Mouse (Mus musculus): ENCODE measurements around the gene Col6a6.

Col6a6 gene

DNA sequence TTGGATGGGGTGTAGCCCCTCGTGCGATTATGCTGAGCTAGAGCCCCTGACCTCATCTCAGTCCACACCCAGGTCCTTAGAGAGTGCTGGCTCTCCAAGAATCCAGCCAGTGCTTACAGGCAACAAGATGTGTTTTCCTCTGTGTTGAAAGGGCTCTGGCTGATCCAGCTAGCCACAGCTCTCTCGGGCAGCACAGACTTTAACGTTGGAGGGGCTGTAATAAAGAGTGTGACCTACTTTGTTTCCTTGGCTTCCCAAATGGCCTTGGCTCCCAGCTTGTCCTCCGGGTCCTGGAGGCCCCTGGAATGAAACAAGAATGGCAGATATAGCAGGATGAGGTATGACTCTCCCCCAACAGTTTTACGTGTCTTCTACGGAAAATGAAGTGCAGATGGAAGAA lies 96.0 kb downstream of the Col6a6 start:
- DNase-seq = peak; percentile 10

GRCm38 (mm10) chr9:105720430-105720829 lies 107.5 kb downstream of the Col6a6 start:
- no peak for DNase-seq

- no peak for DNase-seq
Measured at GRCm38 (mm10) chr9:105719851-105720395, 108.0 kb downstream of the Col6a6 start.

GRCm38 (mm10) chr9:105719367-105719766 lies 108.6 kb downstream of the Col6a6 start:
- no peak for DNase-seq

DNA sequence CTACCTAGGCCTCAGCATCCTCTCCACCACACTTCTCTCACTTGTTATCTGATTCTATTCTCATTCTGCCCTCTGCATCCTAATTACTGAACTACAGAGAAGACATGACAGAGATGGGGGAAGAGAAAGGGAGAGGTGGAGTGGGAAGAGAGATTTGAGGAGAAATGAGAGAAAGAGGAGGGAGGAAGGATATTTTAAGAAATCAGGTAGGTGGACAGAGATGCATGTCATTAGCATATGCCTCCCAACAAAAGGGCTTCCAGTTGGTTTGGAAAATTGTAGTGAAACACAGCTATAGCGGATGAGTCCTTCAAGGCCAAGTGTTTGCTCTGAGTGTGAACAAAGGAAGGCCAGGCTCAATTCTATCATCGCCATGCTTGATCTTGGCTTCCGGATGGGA lies 115.9 kb downstream of the Col6a6 start:
- no peak for DNase-seq

- no peak for DNase-seq
Measured at GRCm38 (mm10) chr9:105705011-105705410, 122.9 kb downstream of the Col6a6 start.

DNA sequence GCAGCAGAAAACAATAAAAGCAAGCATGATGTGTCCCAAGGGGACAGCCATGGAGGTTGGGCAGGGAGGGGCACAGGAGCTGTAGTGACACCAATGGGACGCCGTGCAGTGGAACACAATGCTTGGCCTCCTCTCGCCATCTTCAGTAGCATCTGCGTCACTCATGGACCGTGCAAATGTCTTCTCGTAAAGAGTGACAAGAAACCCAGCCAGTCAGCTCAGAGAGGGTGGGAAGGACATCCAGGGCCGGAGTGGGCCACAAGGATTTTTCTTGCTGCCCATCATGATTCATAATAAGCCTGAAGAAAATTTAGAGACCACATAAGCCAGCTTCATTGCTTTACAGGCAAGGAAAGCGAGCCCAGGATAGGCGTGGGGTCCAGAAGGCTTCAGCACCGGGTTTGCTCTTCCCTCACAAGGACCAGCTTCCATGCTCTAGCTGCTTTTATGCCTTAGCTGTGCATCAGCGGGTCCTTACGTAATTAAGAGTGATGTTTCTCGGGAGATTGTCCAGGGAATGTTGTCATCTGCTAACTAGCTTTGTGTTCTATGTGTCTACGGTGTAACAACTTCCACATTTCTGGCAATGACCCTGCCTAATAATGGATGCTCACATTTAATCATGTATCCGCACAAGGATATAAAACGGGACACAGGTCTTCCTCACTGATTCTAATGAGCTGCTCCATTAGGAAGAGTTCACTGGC lies 123.6 kb downstream of the Col6a6 start:
- DNase-seq = peak; percentile 24

DNA sequence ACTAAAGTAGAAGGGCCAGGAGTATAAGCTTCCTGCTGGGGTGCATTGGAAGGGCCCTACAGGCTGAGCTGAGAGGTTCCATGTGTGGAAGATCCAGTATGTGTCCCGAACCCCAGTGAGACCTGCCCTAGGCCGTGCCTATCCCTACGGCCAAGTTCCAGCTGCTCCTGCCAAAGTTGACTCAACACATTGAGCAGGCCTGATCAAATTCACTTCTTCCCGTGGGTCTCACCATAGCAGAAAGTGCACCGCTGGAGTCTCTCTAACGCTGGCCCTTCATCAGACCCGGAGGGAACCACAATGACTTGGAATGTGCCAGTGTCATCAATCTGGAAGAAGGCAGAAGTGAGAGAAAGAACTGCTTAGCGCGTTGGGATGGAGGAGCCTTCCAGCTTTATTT lies 126.0 kb downstream of the Col6a6 start:
- no peak for DNase-seq

GRCm38 (mm10) chr9:105700702-105701101 lies 127.3 kb downstream of the Col6a6 start:
- no peak for DNase-seq

GRCm38 (mm10) chr9:105697764-105698396 lies 130.1 kb downstream of the Col6a6 start:
- DNase-seq = no peak

DNA sequence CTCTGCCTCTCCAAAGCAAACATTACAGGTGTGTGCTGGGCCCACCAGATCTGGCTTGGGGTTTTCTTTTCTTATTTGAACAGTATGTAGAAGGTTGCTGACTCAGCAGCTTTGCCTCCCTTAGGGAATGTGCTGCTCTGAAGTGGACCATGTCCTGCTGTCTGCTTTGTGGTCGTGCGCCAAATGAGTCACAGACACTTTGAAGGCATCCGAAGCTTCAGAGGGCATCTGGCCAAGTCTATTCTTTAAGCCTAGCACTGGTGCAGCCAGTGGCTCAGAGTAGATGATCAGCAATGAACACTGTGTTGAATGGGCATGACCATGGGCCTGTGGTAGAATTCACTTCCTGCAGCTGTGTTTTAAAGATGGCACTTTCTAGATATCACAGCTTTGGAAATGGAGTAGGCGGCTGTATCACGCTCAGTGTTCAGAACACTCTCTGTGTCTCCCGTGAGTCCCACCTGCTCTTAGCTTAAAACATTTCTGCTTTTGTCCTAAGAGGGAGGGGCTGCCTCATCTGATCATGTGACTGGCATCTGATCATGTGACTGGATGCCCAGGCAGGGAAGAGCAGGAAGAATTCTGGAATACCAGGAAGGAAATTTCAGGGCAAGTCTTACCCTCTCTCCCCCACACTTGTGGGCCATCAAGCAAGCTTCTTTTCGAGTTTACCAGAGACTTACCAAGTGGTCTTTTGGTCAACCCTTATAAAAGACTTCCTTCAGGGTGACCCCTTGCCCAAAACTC lies 131.0 kb downstream of the Col6a6 start:
- DNase-seq = no peak

DNA sequence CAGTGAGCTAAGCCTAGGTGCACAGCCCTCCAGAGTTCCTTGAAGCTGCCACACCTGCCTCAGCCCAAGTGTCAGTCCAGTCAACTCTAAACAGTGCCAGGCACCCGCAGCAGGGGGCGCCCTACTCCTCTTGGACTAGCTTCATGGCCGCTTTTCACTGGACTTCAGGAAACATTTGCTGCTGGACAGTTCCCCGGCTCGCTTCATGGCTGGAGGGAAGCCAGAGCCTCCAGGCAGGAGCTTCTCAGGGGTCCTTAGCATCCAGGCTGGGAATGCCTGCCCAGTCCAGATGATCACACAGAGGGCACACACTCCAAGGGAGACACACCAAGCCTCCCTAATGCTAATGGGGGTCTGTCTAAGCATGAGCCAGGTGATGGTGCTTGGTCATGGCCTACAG lies 134.1 kb downstream of the Col6a6 start:
- DNase-seq = peak; percentile 73

DNA sequence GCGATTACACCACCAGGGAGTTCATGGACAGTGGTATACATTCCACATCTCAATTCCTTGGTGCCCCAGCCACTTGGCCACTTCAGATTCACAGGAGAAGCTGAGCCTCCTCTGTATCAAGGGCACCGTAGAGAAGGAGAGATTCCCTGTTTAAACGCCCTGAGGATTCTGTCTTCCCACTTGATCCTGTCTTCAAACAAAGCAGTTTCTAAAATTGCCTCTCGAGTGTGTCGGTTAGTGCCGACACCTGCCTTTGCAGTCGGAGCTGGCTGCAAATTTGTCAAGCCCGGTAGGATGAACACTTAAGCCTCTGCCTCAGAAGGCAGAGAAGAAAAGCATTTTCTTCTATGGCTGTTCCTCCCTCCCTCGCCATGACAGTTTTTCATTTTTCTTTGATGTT lies 134.9 kb downstream of the Col6a6 start:
- DNase-seq = no peak

DNA sequence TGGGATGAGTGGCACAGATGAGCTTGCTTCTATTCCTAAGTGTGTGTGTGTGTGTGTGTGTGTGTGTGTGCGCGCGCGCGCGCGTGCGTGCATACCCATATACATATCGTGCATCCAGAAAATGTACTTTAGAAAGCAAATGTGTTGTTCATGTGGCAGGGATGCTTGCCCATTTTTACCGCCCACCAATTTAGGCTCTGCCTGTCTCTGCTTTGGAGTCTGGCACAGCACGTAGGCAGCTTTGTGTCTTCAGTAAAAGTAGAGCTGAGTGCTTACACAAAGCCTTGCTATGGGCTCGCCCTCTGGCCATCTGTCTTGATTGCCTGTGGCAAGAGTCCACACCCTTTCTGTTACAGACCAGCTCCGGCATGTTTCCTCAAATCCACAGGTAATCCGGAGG lies 135.5 kb downstream of the Col6a6 start:
- DNase-seq = no peak

- DNase-seq = no peak
Measured at GRCm38 (mm10) chr9:105689485-105689884, 138.5 kb downstream of the Col6a6 start.

GRCm38 (mm10) chr9:105684549-105685165 lies 143.3 kb downstream of the Col6a6 start:
- no peak for DNase-seq

GRCm38 (mm10) chr9:105681386-105681785 lies 146.6 kb downstream of the Col6a6 start:
- DNase-seq = no peak

- no peak for DNase-seq
Measured at GRCm38 (mm10) chr9:105675941-105676340, 152.0 kb downstream of the Col6a6 start.

DNA sequence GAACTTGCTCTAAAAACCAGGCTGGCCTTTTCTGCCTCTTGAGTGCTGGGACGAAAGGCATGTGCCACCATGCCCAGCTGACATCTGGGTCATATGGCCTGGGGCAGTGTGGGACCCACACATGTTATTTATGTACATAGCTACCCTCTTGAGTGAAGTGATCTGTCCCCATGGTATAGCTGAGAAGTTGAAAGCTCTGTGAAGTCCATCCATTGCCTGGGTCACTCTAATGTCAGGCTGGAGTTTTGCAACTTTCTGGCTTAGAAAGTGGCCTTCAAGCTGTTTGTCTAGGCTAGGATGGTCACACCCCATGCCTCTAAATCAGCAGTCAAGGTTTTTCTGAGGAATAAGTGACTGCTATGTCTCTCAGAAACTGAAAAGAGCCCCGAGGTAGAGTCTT lies 155.9 kb downstream of the Col6a6 start:
- DNase-seq = no peak

GRCm38 (mm10) chr9:105670916-105671315 lies 157.0 kb downstream of the Col6a6 start:
- DNase-seq = no peak

- DNase-seq = no peak
Measured at GRCm38 (mm10) chr9:105665269-105665668, 162.7 kb downstream of the Col6a6 start.

- DNase-seq = no peak
Measured at GRCm38 (mm10) chr9:105659877-105660276, 168.1 kb downstream of the Col6a6 start.

DNA sequence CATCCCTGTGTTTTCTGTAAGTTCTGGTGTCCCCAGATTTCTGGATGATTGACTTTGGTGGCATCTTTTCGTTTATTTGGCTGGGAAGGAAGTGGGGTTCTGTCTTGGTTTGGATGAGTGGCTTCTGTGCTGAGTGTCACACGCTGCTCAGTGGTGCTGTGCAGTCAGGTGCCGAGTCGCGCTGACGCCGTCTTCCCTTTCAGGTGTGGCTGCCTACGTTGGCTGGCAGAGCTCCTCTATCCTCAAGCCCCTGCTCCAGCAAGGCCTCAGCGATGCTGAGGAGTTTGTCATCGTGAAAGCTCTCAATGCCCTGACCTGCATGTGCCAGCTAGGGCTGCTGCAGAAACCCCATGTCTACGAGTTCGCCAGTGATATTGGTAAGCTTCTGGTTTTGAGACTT lies 169.7 kb downstream of the Col6a6 start:
- DNase-seq = no peak
